Mouse (Mus musculus) megakaryocyte, embryonic 14.5 days (primary cell): ENCODE measurements around the gene Cer1.

Experiments
- FLI1 ChIP-seq: IDR thresholded peaks from 2 replicates; pipeline ENCODE4 v1.6.1; 2012; ENCODE audit warnings: low read length, inconsistent platforms, mixed read lengths
- GATA1 ChIP-seq: IDR thresholded peaks from 3 replicates; pipeline ENCODE4 v1.6.1; 2012; ENCODE audit warnings: mixed read lengths, low read length, inconsistent platforms, borderline replicate concordance

DNA sequence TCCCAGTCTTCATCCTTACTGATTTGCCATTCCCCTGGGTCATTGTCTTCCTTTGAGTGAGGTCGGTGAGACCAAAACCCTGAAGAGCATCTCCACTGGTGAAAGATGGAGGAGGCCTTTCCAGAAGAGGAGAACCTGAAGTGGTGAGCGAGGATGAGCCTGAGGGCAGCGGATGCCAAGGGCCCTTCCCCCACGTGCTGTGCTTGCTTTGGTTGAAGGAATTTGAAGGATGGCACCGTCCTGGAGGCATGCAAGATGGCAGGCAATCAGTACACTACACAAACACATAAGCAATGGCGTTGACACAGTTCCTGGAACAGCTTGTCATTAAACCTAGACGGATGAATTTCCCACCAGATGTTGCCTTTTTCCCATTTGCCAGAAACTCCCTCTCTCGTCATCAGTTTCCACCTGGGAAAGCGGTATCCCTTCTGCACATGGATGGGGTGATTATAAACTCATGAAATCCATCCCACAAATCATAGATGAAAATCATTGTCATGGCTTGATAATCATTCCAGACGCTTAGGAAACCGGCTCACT lies 29.7 kb upstream of the Cer1 start:
- TF ChIP-seq GATA1 (no peak), FLI1 (no peak)
